Mouse (Mus musculus) spleen, adult 2 months (tissue): Measurements from ENCODE around the gene Il1r1.

ENCODE experiments used
- CTCF ChIP-seq: fragments of 200-500 bp; IDR thresholded peaks from 2 replicates; pipeline ENCODE4 v1.5.1; 2011; ENCODE audit warnings: mild to moderate bottlenecking, inconsistent platforms; ENCODE audit not compliant: insufficient read depth, insufficient read length, insufficient replicate concordance; ENCODE audit errors: extremely low read depth
- POLR2A ChIP-seq: fragments of 200-500 bp; IDR thresholded peaks from 2 replicates; pipeline ENCODE4 v1.6.1; 2011; ENCODE audit warnings: low read depth, low read length, inconsistent platforms

DNA sequence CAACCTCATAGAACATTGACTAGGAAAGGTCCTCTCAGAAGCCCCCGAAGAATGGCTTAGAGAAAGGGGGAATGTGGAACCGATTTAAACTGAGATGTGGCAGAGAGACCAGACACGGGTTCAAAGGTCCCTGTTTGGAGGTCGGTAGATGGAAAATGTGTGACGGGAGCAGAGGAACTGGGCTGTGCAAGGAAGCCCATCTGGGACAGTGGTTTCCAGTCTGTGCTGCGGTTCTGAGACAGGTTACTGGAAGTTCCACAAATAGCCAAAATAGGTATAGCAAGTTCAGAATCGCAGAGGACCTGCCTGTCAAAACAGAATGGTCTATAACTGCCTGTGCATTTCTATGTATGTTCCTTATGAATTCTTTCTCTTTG is 38.2 kb downstream of the Il1r1 start:
- no peak for TF ChIP-seq CTCF
- no peak for TF ChIP-seq POLR2A
